Mouse (Mus musculus): ENCODE results near the gene Rilpl1.

GRCm38 (mm10) chr5:124453339-124454081 lies 77.7 kb downstream of the Rilpl1 start:
- TF ChIP-seq CTCF (IDR thresholded peaks at IDR 0.05; ENCODE audit: borderline replicate concordance, extremely low read depth, insufficient read depth, insufficient read length): no peak
- TF ChIP-seq POLR2A (IDR thresholded peaks at IDR 0.05; ENCODE audit: borderline replicate concordance, extremely low read depth, insufficient read depth, insufficient read length, poor library complexity, severe bottlenecking): no peak
